Mouse (Mus musculus): ENCODE data around the gene Mgat4d. TPM values are rescaled to one million over a fixed set of nuclear protein-coding genes. Genes with fewer than 3 reads are reported as not detected.
"Not testable (repeated sequence)": the region's sequence is repeated elsewhere in the genome, so short reads cannot be mapped to it uniquely, and the experiment has no call there.

Gene Mgat4d
- polyA plus RNA-seq, 1 experiment: not detected

- no peak for DNase-seq (ENCODE audit: low read depth, low spot score)
- whole genome bisulfite sequencing: 4% methylated on average over 41 of the region's 41 CpGs
Measured at GRCm38 (mm10) chr8:83389316-83390005, 41.2 kb downstream of the Mgat4d start, which contains the start of gene Clgn. Gene Clgn, plus strand, starts transcription at chr8:83389867.

GRCm38 (mm10) chr8:83390006-83390701 lies 41.9 kb downstream of the Mgat4d start:
- WGBS: 9% methylated on average over 14 of the region's 14 CpGs
- no peak for DNase-seq (ENCODE audit: low read depth, low spot score)

- DNase-seq (ENCODE audit: low read depth, low spot score): no peak
- WGBS: 50% methylated on average over 1 of the region's 1 CpGs
Measured at GRCm38 (mm10) chr8:83392521-83392920, 44.2 kb downstream of the Mgat4d start.

- DNase-seq (ENCODE audit: low read depth, low spot score): no peak
- 85% methylated on average over 5 of the region's 5 CpGs for whole genome bisulfite sequencing
Measured at GRCm38 (mm10) chr8:83394325-83394724, 46.1 kb downstream of the Mgat4d start.

GRCm38 (mm10) chr8:83396680-83397079 lies 48.4 kb downstream of the Mgat4d start:
- WGBS: 38% methylated on average over 6 of the region's 6 CpGs
- peak; percentile 11 for DNase-seq (ENCODE audit: low read depth, low spot score)

GRCm38 (mm10) chr8:83397726-83398125 lies 49.5 kb downstream of the Mgat4d start:
- WGBS: 54% methylated on average over 4 of the region's 4 CpGs
- DNase-seq (ENCODE audit: low read depth, low spot score): no peak

GRCm38 (mm10) chr8:83405548-83405947 lies 57.3 kb downstream of the Mgat4d start:
- WGBS: 69% methylated on average over 10 of the region's 10 CpGs
- no peak for DNase-seq (ENCODE audit: low read depth, low spot score)

DNA sequence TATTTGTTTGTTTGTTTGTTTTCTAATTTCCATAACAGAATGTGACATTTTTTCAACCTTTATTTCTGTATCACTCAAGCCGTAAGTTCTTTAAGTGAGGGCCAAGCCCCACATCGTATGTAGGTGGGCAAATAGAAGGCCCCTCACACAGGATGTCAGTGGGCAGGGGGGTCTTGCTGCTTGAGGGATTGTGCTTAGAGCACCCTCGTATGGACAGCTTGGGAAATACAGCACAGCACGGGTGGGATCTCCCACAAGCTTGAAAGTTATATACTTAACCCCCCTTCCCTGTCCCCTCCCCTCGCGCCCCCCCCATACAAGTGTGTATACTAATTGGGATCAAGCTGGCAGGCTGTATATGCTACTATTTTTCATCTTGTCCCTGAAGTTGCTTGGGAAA lies 58.6 kb downstream of the Mgat4d start:
- DNase-seq (ENCODE audit: low read depth, low spot score): no peak
- 36% methylated on average over 6 of the region's 6 CpGs for WGBS

DNA sequence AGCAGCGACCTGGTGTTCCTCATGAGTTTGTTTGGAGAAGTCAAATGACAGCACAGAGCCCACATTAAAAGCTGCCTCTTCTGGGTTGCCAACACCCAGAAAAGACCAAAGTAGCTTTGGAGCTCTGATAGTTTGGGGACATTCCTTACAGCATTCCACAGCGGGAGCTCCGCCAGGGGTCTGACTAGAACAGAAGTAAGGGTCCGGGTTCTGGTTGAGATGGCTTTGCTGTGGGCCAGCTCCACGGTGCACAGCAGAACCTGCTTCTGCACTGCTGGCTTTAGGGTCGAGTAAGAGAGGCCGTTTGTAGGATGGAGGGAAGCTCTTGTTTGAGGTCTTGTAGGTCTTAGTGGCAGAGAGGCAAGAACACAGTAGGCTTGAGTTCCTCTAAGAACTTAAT lies 60.2 kb downstream of the Mgat4d start:
- DNase-seq (ENCODE audit: low read depth, low spot score): no peak
- WGBS: 73% methylated on average over 7 of the region's 7 CpGs

DNA sequence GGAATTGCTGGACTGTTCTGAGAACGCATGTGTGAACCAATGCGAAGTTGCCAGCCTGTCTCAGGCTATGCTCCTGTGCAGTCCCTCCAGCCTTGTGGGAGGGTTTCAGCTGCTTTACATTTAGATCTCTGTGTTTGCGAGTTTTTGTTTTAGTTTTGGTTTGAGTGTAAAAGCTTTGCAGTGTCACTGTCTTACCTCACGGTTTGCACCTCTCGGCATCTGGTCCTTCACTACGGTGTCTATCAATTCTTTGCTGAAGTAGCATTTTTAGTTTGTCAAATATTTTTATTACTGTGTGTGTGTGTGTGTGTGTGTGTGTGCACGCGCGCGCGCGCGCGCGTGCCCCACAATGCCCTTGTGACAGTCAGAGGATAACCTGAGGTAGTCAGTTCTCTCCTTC lies 68.6 kb downstream of the Mgat4d start:
- DNase-seq (ENCODE audit: low read depth, low spot score): no peak
- 93% methylated on average over 15 of the region's 15 CpGs for WGBS

DNA sequence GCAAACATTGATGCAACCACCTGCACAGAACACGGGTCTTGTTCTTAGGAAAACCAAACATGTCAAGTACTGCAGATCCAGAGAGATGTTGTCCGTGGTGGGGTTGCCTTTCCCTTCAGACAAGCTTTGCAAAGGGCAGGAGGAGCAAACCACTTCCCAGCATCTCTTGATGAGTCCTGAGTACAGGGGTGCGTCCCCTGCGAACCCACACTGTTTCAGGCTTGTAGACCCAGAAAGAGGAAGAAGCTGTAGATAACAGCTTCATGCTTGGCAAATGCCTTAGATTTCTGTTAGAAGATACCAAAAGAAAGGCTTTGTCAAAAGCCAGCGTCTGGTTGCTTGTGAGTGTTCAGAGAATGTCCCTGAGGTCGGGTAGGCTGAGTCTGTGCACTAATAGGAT lies 69.7 kb downstream of the Mgat4d start:
- DNase-seq (ENCODE audit: low read depth, low spot score): no peak
- 73% methylated on average over 6 of the region's 6 CpGs for WGBS

GRCm38 (mm10) chr8:83418805-83419516 lies 70.7 kb downstream of the Mgat4d start:
- no peak for DNase-seq (ENCODE audit: low read depth, low spot score)
- WGBS: 83% methylated on average over 11 of the region's 11 CpGs

DNA sequence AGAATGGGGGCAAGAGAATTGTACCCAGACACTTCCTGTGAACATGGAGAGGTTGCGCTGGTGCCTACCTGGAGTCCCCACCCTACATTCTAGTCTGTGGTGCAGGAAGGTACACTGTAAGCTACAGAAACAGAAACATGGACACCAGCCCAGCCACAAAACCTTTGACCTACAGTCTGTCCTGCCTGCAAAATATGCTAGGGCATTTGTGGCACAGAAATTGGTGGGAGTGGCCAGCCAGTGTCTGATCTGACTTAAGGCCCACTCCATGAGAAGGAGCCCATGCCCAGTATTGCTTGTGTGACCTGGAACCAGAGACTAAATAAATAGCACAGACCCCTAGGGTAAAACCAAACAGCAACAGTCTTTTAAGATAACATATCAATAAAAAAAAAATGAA lies 73.1 kb downstream of the Mgat4d start:
- WGBS: 100% methylated on average over 1 of the region's 1 CpGs
- DNase-seq (ENCODE audit: low read depth, low spot score): no peak

GRCm38 (mm10) chr8:83423032-83423825 lies 75.0 kb downstream of the Mgat4d start:
- no peak for DNase-seq (ENCODE audit: low read depth, low spot score)
- 75% methylated on average over 13 of the region's 13 CpGs for WGBS

- no peak for DNase-seq (ENCODE audit: low read depth, low spot score)
- WGBS: 84% methylated on average over 6 of the region's 6 CpGs
Measured at GRCm38 (mm10) chr8:83425202-83425601, 76.9 kb downstream of the Mgat4d start.

DNA sequence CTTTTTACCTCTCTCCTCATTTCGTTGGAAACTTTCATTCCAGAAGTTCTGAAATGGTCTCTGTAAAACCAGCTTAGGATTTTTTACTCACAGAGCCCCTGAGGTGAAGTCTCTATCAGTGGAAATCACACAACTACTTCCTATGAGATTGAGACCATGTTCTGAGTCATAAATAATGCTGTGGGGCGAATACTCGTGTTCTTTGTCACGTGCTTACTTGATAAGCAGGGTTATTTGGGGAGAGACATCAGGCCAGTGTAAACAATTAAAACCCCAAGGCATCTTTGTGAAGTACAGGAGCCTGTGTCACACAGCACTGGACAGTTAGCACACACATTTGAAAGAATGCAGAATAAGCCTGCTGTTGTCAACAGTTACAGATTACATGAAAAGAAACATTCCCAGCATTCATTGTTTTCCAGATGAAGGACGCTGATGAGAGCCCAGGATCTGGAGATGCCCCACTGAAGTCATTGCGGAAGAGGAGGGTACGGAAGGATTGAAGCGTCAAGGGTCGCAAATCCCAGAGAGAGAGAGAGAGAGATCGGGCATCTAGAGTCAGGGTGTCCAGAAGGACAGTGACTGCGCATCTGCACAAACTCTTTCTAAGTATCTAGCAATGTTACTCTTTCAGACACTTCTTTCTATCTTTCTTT lies 78.0 kb downstream of the Mgat4d start:
- no peak for DNase-seq (ENCODE audit: low read depth, low spot score)
- WGBS: 52% methylated on average over 11 of the region's 11 CpGs

- DNase-seq (ENCODE audit: low read depth, low spot score): no peak
- WGBS: 41% methylated on average over 7 of the region's 7 CpGs
Measured at GRCm38 (mm10) chr8:83426949-83427348, 78.7 kb downstream of the Mgat4d start.

GRCm38 (mm10) chr8:83428621-83429020 lies 80.3 kb downstream of the Mgat4d start:
- 85% methylated on average over 3 of the region's 3 CpGs for WGBS

GRCm38 (mm10) chr8:83429071-83429524 lies 80.8 kb downstream of the Mgat4d start:
- 58% methylated on average over 4 of the region's 4 CpGs for WGBS
- DNase-seq (ENCODE audit: low read depth, low spot score): no peak

More at GRCm38 (mm10) chr8:83428621-83429020, 80.3 kb downstream of the Mgat4d start:
- not testable (repeated sequence) for DNase-seq (ENCODE audit: low read depth, low spot score)

Measured in large intestine, adult 2 months (tissue).